Mouse (Mus musculus) testis, postnatal 14 days (tissue): ENCODE data around the gene Polr3c.
"Not testable (repeated sequence)": the region's sequence is repeated elsewhere in the genome, so short reads cannot be mapped to it uniquely, and the experiment has no call there.

Experiments
- DNase-seq: peaks from one replicate; pipeline ENCODE4 v3.0.0; 2021; ENCODE audit warnings: low spot score

Gene Polr3c

DNA sequence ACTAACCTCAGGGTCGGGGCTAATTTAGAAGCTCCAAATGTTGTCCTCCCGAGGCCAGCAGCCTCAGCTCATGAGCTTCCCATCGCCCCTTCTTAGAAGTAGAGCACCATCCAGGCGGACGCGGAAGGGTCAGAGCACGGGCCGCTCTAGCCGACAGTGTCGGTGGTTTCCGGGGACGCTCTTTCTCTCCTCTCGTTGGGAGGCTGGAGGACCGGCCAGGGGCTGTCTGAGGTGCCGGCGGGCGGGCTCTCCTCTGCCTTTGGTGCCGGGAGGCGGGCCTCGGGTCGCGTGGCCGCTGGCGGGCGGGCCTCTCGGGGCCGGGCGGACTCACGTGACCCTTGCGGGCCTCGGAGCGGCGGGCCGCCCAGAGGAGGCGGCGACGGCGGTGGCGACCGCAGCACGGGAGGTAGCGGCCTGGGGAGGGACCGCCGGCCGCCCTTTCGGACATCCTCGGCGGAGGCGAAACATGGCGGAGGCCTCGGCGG is at the start of gene Polr3c, which contains the start of gene Rnf115:
Gene Polr3c, minus strand, starts transcription at position 286 of the 485 bp plus-strand sequence.
Gene Rnf115, plus strand, starts transcription at position 322 of the 485 bp plus-strand sequence.
- peak; percentile 96 for DNase-seq

DNA sequence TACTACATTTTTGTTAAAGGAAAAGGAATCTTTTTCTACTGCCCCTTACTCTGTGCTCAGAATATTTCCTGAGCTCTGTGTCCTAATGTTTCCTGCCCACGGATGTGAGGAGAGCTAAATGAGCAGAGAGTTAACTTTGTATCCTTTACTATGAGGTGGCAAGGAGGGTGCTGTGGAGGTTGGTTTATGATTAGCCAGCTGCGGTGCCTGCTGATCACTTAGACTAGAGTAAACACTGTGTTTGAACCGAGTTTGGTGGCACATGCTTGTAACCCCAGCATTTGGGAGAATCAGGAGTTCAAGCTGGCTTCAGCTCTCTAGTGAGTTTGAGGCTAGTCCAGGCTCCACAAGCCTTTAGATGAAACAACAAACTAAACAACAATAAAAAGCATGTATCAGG is 49.7 kb upstream of the Polr3c start:
- peak; percentile 7 for DNase-seq

DNA sequence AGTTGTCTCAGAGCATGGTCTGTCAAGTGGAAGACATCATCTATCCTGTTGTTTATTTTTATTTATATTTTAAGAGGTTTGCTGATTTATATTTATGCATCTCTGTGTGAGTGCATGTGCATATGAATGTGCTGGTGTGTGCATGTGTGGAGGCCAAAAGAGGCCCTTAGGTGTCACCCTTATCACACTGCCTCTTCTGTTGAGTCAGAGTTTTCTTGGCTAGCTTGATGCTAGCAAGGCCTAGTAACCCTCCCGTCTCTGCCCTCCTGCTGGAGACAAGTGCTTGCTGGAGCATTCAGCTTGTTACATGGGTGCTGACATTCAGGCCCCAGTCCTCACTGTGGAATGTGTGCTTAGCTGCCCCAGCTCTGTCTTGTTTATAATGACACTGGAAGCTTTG is 45.5 kb upstream of the Polr3c start:
- DNase-seq: no peak

DNA sequence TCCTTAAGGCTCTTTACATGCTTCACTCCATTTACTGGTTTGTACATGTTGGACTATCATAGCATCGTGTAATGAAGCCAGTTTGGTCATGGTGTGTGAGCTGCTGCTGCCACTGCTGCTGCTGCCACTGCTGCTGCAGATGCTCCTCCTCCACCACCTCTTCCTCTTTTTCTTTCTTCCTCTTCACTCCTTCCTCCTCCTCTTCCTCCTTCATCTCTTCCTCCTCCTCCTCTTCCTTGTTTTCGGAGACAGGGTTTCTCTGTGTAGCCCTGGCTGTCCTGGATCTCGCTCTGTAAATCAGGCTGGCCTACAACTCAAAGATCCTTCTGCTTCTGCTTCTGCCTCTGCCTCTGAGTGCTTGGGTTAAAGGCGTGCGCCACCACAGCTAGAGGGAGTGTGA is 42.5 kb upstream of the Polr3c start:
- no peak for DNase-seq

DNA sequence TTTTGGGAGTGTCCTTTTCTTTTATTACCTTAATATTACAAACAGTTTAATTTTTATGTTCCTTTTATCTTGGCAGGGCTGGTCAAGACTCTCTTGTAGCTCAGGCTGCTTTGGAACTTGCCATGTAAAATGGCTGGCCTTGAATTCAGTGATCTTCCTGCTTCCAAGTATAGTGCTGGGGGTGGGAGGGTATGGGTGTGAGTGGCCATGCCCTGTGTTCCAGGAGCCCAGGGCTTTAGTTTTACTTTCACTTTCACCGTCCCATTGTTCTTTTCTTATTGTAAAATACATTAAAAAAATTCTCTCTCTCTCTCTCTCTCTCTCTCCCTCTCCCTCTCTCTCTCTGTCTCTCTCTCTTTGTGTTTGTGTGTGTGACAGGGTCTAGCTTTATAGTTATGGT is 37.1 kb upstream of the Polr3c start:
- no peak for DNase-seq

DNA sequence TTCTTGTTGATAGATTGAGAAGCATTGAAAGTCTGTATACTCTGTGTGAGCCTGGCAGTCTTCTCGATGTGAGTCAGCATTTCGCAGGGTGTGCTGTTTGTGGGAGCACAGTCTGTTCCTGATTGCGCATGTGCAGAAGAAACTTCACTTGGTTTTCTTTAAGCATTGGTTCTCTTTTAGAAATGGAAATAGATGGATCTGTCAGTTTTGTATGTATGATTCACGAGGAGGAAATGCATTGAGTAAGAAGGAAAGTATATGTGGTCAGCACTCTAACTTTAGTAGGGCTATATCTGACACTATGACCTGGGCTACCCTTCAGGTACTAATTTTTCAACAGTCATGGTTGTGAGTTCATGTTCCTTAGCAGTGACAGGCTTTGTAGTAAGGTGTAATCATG is 32.3 kb upstream of the Polr3c start:
- no peak for DNase-seq

DNA sequence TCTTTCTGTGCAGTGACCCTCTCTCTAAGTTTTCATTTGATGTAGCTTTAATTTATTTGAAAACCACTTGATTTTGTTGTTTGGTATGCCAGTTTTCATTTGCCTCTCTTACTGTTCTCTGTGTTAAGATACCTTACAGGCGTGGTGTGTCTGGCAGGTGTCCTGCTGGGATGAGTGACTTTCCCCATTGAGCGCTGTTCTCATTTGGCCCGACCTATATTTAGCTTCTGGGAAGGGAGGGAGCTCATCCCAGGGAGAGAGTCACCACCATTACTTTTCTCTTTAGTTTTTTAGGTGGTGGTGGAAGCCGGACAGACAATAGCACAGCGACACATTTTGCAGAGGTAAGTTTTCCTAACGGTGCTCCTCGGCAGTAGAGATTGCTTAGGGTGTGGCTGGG is 30.3 kb upstream of the Polr3c start:
- no peak for DNase-seq

DNA sequence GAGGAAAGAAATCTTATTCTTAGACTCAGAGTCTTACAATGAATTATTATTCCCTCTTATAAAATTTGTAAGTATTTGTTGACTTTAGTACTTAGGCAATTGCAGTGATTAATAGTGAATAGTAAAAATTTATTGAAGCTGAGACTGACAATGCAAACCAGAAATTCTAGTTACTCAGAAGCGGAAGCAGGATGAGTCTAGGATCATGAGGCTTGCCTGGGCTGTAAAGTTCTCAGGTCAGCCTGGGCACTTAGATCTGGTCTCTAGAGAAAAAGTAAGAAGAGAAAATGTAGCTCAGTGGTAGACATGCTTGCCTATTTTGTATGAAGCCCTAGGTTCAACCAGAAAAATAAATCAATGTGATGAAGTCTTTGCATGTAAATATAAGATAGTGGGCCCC is 28.5 kb upstream of the Polr3c start:
- no peak for DNase-seq

DNA sequence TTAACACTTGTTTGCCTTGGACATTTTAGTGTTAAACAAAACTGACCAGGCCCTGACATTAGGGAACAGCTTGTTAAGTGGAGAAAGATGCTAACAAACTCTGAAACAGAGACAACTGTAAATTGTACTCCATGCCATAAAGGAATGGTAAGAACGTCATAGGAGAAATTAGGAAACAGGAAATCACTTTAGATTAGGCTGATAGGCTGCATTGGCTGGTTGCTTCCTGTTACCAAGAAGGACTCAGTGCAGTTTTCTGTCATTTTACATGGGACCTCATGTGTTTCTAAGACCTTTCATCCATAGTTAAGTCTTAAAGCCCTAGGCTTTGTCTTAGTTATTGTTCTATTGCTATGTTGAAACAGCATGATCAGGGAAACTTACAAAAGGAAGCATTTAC is 19.4 kb upstream of the Polr3c start:
- DNase-seq: no peak

DNA sequence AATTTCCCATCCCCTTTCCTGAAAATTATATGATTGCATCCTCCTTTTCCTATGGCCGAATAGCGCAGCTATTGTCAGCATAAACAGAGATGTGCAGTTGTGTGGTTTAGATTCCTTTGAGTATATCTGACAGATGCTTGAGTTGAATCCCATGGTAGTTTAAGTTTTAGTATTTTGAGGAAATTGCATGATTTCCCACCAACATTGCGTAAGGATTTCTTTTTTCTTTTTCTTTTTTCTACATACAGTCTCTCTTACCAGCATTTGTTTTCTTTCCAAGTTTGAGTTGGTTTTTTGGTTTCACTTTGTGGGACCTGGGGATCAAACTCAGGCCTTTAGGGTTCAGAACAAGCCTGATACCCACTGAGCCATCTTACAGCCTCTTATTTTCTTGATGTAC is 16.9 kb upstream of the Polr3c start:
- DNase-seq: no peak

DNA sequence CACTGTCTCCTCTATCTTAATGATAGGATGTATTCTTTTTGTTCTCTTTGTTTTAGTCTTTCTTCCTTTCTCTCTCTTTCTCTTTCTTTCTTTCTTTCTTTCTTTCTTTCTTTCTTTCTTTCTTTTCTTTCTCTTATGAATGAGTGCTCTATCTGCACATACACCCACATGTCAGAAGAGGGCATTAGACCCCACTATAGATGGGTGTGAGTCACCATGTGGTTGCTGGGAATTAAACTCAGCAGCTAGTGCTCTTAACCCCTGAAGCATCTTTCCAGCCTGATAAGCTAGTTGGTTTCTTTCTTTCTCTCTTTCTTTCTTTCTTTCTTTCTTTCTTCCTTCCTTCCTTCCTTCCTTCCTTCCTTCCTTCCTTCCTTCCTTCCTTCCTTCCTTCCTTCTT is 12.9 kb upstream of the Polr3c start:
- DNase-seq: not testable (repeated sequence)

DNA sequence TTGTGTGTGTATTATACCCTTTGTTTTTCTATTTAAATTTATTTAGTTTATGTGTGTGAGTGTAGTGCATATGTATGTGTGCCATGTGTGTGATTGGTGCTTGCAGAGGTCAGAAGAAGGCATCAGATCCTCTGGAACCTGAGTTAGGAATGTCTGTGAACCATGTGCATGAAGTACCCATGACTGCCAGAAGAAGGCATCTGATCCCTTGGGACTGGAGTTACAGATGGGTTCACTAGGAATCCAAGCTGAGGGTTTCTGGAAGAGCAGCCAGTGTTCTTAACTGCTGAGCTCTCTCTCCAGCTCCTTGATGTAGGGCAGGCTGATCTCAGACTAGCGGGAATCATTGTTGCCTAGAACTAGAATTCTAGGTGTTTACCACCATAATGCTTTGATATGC is 10.6 kb upstream of the Polr3c start:
- DNase-seq: no peak

DNA sequence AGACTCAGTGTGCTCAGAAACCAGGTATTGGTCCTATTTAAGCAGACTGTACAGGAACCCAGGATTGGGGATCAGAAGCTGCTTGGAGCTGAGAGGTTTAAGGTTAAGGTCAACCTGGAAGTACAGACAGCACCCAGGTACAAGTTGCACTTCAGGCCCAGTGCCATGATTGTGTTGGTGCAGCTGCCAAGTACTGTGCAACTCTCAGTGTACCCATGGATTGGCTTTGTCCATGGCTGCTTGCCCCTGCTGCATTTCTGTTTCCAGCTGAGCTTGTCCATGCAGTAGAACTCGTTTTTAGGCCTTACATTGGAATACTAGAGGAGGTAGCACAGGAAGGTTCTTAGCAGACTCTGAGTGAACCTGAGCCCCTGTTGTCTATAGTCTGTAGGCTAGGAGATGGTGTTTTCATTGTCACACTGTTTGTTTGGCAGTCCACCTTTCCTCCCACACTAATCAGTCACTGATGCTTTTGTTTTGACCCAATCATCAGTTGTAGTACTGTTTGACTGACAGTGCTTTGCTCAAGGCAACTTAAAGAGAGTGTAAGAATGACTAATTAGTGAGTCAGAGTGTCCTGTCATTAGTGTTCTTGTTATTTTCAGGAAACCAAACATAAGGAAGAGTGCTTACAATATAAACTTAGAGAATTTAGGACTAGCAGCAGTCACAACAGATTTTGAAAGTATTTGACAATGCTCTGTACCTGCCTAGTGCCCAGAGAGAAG is 9.7 kb upstream of the Polr3c start:
- no peak for DNase-seq

DNA sequence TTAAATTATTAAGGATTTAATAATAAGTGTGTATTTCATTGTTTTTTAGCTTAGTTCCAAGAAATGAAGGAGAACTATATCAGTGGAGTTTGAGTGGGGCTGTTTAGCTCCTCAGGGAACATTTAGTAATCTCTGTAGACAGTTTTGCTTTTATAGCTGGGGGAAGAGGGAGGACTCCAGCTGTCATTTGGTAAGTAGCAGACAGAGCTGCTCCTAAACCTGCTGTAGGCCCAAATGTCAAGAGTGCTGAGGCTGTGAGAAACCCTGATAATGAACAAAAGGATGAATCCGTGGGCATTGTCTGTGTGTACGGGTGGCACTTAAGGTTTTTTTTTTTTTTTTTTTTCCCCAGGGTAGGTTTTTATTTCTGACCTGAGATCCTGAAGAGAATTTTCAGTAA is 7.8 kb upstream of the Polr3c start:
- DNase-seq: no peak

DNA sequence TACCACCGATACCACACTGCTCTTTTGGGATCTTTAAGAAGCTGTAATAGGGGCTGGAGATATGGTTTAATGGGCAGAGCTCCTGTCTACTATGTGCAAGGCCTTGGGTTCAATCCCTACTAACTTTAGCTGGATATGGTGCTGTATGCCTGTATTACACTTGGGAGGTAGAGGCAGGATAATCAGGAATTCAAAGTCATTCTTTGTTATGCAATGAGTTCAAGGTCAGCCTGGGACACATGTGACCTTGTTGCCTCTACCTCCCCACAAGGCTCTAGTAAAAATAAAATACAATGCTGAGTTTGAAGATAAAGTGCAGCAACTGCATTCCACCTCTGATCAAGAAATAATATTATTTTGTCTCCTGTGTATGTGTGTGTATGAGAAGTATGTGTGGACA is 6.6 kb upstream of the Polr3c start:
- no peak for DNase-seq

DNA sequence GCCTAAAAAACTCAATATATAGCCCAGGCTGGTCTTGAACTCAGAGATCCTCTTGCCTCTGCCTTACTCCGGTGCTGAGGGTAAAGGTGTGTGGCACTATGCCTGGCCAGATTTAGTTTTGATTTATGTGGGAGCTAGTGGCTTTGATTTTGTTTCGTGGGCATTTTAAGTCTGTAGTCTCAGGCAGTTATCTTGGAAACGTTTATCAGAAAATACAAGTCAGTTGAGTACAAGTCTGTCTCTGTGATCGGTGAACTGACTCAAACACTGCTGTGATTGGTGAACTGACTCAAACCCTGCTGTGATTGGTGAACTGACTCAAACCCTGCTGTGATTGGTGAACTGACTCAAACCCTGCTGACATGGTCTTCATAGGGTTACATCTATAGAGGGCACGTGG is 3.4 kb upstream of the Polr3c start:
- DNase-seq: no peak

DNA sequence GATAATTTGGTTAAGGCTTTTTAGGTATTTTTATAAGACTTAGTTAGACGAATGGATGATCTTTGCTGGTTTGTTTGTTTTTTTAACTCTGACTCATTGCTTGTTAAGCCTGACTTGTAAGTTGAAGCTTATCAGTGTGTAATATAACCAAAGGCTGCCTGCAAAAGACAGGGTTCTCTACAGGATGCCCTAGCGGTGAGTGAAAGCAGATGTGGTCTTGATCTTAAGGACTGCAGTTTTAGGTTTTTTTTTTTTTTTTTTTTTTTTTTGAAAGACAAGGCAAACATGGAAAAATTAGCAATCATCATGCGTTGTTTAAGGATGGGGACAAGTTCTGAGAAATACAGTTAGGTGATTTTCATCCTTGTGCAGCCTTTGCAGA is 2.0 kb upstream of the Polr3c start:
- no peak for DNase-seq

DNA sequence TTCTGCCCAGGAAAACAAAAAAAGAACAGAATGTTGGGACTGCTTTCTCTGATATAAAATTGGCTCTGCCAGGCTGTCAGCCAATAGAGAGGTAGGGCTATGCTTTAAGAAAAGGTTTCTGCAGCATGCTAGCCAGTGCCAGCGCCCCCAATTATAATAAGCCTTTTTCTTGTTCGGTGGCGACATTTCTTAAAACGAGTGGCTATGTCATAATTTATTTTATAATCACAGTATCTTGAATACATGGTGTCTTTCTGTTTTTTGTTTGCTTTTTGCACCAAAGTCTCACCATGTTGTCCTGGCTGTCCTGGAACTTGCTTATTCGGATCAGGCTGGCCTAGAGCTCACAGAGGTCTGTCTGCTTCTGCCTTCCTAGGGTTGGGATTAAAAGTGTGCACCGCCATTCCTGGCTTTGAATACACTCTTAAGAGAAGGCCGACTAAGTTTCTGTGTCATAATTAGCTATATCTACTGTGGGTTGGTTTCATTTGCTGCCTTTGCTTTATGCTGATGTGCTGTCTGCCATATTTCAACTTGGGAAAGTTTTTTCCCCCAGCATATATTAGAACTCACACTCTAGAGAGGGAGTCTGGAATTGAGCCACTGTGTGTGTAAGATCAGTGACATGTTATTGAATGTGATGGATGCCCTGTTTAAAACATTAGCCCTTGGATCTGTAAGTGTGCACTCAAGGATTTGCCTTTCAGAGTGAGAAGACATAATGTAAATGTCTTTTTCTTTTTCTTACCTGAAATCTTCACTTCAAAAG is 1.4 kb upstream of the Polr3c start:
- DNase-seq: no peak

DNA sequence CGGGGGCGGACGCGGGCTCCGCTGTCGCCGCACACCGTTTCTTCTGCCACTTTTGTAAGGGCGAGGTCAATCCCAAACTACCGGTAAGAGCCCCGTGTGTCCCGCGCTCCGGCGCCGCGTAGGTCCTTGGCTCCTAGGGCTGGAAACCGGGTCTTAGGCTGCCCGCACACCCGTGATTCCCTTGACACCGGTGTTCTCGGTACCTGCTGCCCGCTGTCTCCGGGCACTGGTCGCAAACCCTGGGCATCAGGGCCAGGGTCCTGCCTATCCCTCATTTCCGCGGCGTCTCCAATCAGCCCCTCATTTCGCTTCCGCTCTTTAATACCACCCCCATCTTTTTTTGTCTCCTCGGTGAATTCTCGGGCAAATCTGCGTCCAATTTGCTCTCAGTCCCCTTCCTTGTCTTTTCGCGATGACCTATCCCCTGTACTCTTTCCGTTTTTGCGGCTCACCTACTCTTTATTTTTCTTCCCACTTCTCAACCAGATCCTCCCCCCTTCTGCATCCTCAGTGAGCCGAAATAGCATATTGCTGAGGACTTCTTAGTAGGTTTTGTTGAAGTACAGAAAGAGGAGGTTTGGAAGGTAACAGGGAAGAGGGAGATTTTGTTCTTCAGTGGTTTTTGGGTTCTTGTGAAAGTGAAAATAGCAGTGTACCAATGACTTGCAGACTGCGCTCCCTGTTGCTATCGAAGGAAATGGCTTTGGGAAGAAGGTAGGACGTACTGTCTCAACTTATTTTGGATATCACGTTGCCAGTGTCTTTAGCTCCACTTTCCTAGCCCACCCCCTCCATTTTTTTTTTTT is 603 bp upstream of the Polr3c start:
- DNase-seq: no peak

DNA sequence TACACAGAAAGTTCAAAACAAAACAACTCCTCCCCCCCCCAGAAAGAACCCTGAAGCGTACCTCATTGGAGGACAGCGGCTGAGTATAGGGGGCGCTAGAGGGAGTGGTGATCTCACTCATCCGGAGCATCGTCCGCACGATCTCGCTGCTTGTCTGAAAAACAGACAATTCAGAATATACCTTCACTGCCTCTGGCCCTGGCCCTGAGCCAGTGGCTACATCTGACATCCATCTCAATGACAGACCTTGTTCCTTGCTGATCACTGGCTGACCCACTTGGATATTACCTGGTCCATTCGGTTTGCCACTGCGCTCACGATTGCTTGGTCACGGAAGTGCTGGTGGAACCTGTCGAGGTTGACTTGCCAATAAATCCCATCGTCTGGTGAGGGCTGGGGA is 8.3 kb downstream of the Polr3c start:
- no peak for DNase-seq

DNA sequence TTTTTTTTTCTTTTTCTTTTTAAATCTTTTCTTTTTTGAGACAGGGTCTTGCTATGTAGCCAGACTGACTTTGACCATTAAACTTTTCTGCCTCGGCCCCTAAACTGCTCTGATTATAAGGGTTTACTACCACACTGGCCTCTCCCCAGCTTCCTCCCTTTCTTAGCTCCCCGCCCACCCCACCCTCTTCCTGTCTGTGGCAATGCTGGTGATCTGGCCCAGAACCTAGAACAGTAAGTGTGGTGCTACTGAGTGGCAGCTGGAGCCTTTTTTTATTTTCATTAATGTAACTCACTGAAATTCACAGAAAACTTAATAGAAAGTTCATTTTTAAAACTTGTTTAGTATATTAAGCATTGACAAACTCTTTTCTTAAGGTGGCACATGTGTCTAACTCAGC is 11.6 kb downstream of the Polr3c start:
- DNase-seq: no peak

DNA sequence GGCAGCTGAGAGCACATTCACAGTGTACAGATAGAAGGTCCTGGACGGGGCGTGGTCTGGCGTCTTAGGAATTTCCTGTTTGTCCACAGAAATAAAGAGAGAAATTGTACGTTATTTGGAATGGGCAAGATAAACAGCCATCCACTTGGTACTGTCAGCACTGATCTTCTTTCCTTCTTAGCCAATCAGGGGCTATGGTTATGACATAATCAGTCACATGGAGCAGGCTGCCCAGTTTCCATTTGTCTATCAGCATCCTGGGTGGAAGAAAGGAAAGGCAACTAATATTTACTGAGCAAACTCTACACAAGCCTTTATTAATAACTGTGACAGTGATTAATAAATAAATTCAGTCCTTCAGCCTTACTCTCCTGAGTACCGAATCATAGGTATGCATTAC is 13.1 kb downstream of the Polr3c start:
- no peak for DNase-seq

DNA sequence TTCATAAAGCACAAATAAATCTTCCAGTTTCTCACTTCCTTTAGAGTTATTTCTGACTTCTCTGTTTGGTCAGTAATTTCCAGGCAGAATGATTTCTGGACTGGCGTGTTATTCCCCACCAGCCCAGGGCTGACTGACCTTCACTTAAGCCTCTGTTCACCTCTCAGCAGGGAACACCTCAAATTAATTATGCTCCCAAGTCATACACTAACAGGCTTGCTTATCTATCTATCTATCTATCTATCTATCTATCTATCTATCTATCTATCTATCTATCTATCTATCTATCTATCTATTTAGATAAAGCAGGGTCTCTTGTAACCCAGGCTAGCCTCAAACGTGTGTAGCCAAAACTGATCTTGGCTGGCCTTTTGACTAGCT is 18.8 kb downstream of the Polr3c start:
- no peak for DNase-seq
